Mouse (Mus musculus) embryonic facial prominence, embryonic 11.5 days (tissue): ENCODE measurements around the gene Gimap7. TPM values are rescaled to one million over a fixed set of nuclear protein-coding genes. Genes with fewer than 3 reads are reported as not detected.

Source experiments
- ATAC-seq: fragments of 200-750 bp; cut with Nextera tagmentation; replicated peaks from 2 replicates; pipeline ENCODE4 v1.8.0; 2017; ENCODE audit warnings: low read depth; ENCODE audit not compliant: insufficient number of reproducible peaks, low FRiP score, low TSS enrichment
- DNase-seq: peaks from one replicate; pipeline ENCODE4 v3.0.0-alpha.2; 2015; ENCODE audit warnings: low spot score
- H3K27ac ChIP-seq: fragments of 300-500 bp; sonication (generic); replicated peaks from 2 replicates; pipeline ENCODE4 v1.5.1; 2014; ENCODE audit warnings: mild to moderate bottlenecking, low read depth, low read length, control low read depth
- H3K27me3 ChIP-seq: fragments of 300-500 bp; sonication (generic); 2 replicates; pipeline ENCODE4 v1.6.1; 2014; ENCODE audit warnings: mild to moderate bottlenecking, low read length, moderate library complexity, mixed read lengths; ENCODE audit not compliant: control insufficient read depth, insufficient read depth
- H3K36me3 ChIP-seq: fragments of 300-500 bp; sonication (generic); replicated peaks from 2 replicates; pipeline ENCODE4 v1.6.1; 2014; ENCODE audit warnings: low read depth, mild to moderate bottlenecking, low read length, moderate library complexity, mixed read lengths; ENCODE audit not compliant: control insufficient read depth, insufficient read depth
- H3K4me1 ChIP-seq: fragments of 300-500 bp; sonication (generic); 2 replicates; pipeline ENCODE4 v1.6.1; 2014; ENCODE audit warnings: low read length, mixed read lengths; ENCODE audit not compliant: control insufficient read depth, insufficient read depth
- H3K4me2 ChIP-seq: fragments of 300-500 bp; sonication (generic); 2 replicates; pipeline ENCODE4 v1.6.1; 2014; ENCODE audit warnings: low read depth, mild to moderate bottlenecking, control low read depth, low read length, moderate library complexity
- H3K4me3 ChIP-seq: fragments of 300-500 bp; sonication (generic); 2 replicates; pipeline ENCODE4 v1.5.1; 2014; ENCODE audit warnings: low read depth, low read length, control low read depth
- H3K9ac ChIP-seq: fragments of 300-500 bp; sonication (generic); replicated peaks from 2 replicates; pipeline ENCODE4 v1.6.1; 2014; ENCODE audit warnings: mild to moderate bottlenecking, control low read depth, low read length
- H3K9me3 ChIP-seq: fragments of 300-500 bp; sonication (generic); replicated peaks from 2 replicates; pipeline ENCODE4 v1.6.1; 2016; ENCODE audit warnings: mild to moderate bottlenecking, low read length, inconsistent platforms, mixed read lengths; ENCODE audit not compliant: control insufficient read depth
- WGBS: fragments of 180-500 bp; shearing (Covaris S2); extraction: QIAGEN DNeasy Blood & Tissue Kit; methylation state at CpG from one replicate; pipeline ENCODE4 v1.1.7; 2014; 5-methylcytosine and 5-hydroxymethylcytosine counted together
- polyA plus RNA-seq: library from polyadenylated mRNA; unstranded; fragments of >200 nt; fragmentation: Nextera tagmentation; extraction: Ambion mirVana; gene quantifications from 2 replicates; pipeline ENCODE4 v1.2.1, GENCODE M21; 2014

Gene Gimap7
- polyA plus RNA-seq, 1 experiment from 2014 or later: not detected

GRCm38 (mm10) chr6:48739780-48740055, 21.3 kb downstream of the Gimap7 start:
- no peaks in the 10 kb centered on the region for H3K36me3 ChIP-seq
- H3K4me3 ChIP-seq: no peak overlapping the region
- ATAC-seq (no peak), DNase-seq (no peak)
- no peaks in the 10 kb centered on the region; the same call in 1 of the 2 replicates for H3K4me1 ChIP-seq
- no peak overlapping the region for H3K27ac ChIP-seq
- H3K9ac ChIP-seq: no peak overlapping the region
- 81% methylated on average over 3 of the region's 3 CpGs for WGBS
- H3K9me3 ChIP-seq: no peaks in the 10 kb centered on the region
- no peak overlapping the region for H3K4me2 ChIP-seq
- peaks cover 24% of the 10 kb centered on the region for H3K27me3 ChIP-seq

- no peak overlapping the region for H3K27ac ChIP-seq
- H3K9ac ChIP-seq: no peak overlapping the region
- no peak overlapping the region for H3K4me3 ChIP-seq
- no peak overlapping the region for H3K4me2 ChIP-seq
- no peaks in the 10 kb centered on the region; the same call in 1 of the 2 replicates for H3K4me1 ChIP-seq
- 55% methylated on average over 3 of the region's 3 CpGs for WGBS
- peaks cover 24% of the 10 kb centered on the region for H3K27me3 ChIP-seq
- no peak for DNase-seq
- no peak for ATAC-seq
- H3K9me3 ChIP-seq: no peaks in the 10 kb centered on the region
- H3K36me3 ChIP-seq: no peaks in the 10 kb centered on the region
Observed at GRCm38 (mm10) chr6:48740501-48741169, 22.2 kb downstream of the Gimap7 start.

GRCm38 (mm10) chr6:48741273-48741672, 22.9 kb downstream of the Gimap7 start:
- H3K36me3 ChIP-seq: no peaks in the 10 kb centered on the region
- no peaks in the 10 kb centered on the region for H3K9me3 ChIP-seq
- H3K4me2 ChIP-seq: no peak overlapping the region
- H3K4me3 ChIP-seq: no peak overlapping the region
- no peak overlapping the region for H3K27ac ChIP-seq
- ATAC-seq (no peak), DNase-seq (no peak)
- H3K4me1 ChIP-seq: no peaks in the 10 kb centered on the region; the same call in 1 of the 2 replicates
- H3K9ac ChIP-seq: no peak overlapping the region
- H3K27me3 ChIP-seq: peaks cover 24% of the 10 kb centered on the region
- 38% methylated on average over 3 of the region's 3 CpGs for WGBS

- Histone ChIP-seq H3K4me2 (no peak overlapping the region), H3K9me3 (no peaks in the 10 kb centered on the region), H3K9ac (no peak overlapping the region), H3K4me3 (no peak overlapping the region), H3K36me3 (no peaks in the 10 kb centered on the region), H3K27me3 (peaks cover 24% of the 10 kb centered on the region), H3K27ac (no peak overlapping the region), H3K4me1 (no peaks in the 10 kb centered on the region; the same call in 1 of the 2 replicates)
- WGBS: 37% methylated on average over 9 of the region's 9 CpGs
- DNase-seq (no peak), ATAC-seq (no peak)
Observed at GRCm38 (mm10) chr6:48741711-48742206, 23.3 kb downstream of the Gimap7 start.

GRCm38 (mm10) chr6:48742422-48743351, 24.3 kb downstream of the Gimap7 start:
- 1% methylated on average over 52 of the region's 52 CpGs for WGBS
- Histone ChIP-seq H3K4me2 (peak overlapping the region; percentile 82), H3K4me3 (peak overlapping the region; percentile 44), H3K27ac (no peak overlapping the region), H3K4me1 (no peaks in the 10 kb centered on the region; the same call in 1 of the 2 replicates), H3K9ac (peak overlapping the region; percentile 53), H3K9me3 (no peaks in the 10 kb centered on the region), H3K36me3 (no peaks in the 10 kb centered on the region), H3K27me3 (peaks cover 24% of the 10 kb centered on the region)
- DNase-seq (no peak), ATAC-seq (peak; percentile 44; the same call in 1 of the 2 replicates)

GRCm38 (mm10) chr6:48745490-48745889, 27.1 kb downstream of the Gimap7 start:
- no peak overlapping the region for H3K9ac ChIP-seq
- no peak overlapping the region for H3K4me2 ChIP-seq
- no peaks in the 10 kb centered on the region for H3K9me3 ChIP-seq
- no peak overlapping the region for H3K4me3 ChIP-seq
- H3K4me1 ChIP-seq: no peaks in the 10 kb centered on the region; the same call in 1 of the 2 replicates
- WGBS: 53% methylated on average over 2 of the region's 2 CpGs
- ATAC-seq (no peak), DNase-seq (no peak)
- no peak overlapping the region for H3K27ac ChIP-seq
- H3K36me3 ChIP-seq: no peaks in the 10 kb centered on the region
- H3K27me3 ChIP-seq: peaks cover 24% of the 10 kb centered on the region

GRCm38 (mm10) chr6:48745959-48746889, 27.8 kb downstream of the Gimap7 start, which contains the start of gene Gimap5:
Gene Gimap5 (plus strand): TSS chr6:48746197.
- no peaks in the 10 kb centered on the region for H3K36me3 ChIP-seq
- H3K4me3 ChIP-seq: no peak within 1 kb of the TSS
- H3K27me3 ChIP-seq: peaks cover 24% of the 10 kb centered on the region
- H3K4me1 ChIP-seq: no peaks in the 10 kb centered on the region; the same call in 1 of the 2 replicates
- H3K4me2 ChIP-seq: no peak within 1 kb of the TSS
- 42% methylated on average over 16 of the region's 16 CpGs for WGBS
- ATAC-seq (no peak), DNase-seq (peak; percentile 49)
- H3K9ac ChIP-seq: no peak within 1 kb of the TSS
- no peak within 1 kb of the TSS for H3K27ac ChIP-seq
- H3K9me3 ChIP-seq: no peaks in the 10 kb centered on the region
